Mouse (Mus musculus): Measurements from ENCODE around the gene Fbxw4.
"Not testable (repeated sequence)": the region's sequence is repeated elsewhere in the genome, so short reads cannot be mapped to it uniquely, and the experiment has no call there.

Fbxw4 gene

DNA sequence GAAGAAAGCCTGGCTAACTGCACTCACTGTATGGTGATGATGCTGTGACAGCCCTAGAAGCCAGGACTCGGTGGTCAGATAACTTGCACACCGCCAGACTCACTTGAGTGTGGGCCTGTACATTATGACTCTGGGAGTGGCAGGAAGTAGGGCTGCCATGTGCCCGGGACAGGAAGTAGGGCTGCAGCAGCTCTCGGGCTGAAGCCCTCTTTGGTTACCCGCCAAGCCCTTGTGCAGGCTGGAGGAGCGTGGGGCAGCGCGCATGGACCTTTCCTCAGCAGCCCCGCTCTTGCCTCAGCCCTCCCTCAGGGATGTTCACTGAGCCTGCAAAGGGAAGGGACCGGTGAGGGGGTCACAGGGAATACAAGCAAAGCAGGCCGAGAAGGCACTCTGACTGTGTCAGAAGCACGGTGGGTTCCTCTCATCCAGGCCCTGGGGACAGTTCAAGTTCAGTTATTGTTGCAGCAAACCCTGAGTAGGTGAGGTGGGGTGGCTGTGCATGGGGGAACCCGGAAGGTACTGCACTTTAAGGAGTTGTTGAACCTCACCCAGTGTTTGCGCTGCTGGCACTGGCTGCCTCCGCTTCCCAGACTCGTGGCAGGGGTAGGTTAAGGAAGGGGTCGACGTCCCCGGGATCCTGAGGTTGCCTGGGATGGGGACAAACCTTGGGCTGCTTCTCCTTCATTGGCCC is 85.0 kb downstream of the Fbxw4 start:
- DNase-seq: no peak

GRCm38 (mm10) chr19:45574339-45574898 is 85.7 kb downstream of the Fbxw4 start:
- no peak for DNase-seq

GRCm38 (mm10) chr19:45573861-45574267 is 86.2 kb downstream of the Fbxw4 start:
- peak; percentile 72 for DNase-seq

GRCm38 (mm10) chr19:45573033-45573432 is 87.1 kb downstream of the Fbxw4 start:
- DNase-seq: no peak

GRCm38 (mm10) chr19:45567367-45567766 is 92.7 kb downstream of the Fbxw4 start:
- DNase-seq: no peak

GRCm38 (mm10) chr19:45565925-45566715 is 94.0 kb downstream of the Fbxw4 start:
- DNase-seq: peak; percentile 38

DNA sequence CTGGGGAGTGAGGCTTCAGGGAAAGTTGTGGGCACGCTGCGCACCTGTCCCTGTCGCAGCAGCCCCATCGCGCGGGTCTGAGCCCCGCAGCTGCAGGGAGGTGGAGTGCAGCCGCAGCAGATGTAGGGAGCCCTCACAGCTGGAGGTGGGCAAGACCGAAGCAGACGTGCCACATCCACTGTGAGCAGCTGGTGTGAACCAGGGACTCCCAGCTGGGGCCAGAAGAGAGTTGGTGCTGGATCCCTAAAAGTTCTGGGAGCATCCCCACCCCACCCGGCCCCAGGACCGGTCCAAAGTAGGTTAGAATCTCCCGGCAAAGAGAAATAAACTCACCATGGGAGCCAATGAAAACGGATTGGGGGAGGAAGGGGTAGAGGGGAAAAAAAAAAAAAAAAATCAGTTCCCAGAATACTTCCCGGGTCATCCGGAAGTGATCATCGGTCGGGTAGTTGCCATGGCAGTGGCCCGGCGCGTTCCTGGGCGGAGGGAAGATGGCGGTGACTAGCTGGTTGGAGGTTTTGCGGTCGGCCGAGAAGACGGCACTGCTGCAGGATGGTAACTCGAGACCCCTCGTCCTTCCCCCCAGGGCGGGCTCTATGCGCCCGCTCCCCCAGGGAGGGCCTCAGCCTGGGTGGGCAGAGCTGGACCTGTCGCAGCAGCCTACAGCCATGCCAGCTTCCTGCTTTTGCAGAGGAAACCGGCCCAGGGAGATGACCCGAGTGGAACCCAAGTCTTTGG is 99.8 kb downstream of the Fbxw4 start, which contains the start of the genes Poll and Gm17018:
Gene Poll, minus strand, starts transcription at position 379 of the 738 bp plus-strand sequence.
Gene Gm17018, plus strand, starts transcription at position 463 of the 738 bp plus-strand sequence.
- peak; percentile 78 for DNase-seq

DNA sequence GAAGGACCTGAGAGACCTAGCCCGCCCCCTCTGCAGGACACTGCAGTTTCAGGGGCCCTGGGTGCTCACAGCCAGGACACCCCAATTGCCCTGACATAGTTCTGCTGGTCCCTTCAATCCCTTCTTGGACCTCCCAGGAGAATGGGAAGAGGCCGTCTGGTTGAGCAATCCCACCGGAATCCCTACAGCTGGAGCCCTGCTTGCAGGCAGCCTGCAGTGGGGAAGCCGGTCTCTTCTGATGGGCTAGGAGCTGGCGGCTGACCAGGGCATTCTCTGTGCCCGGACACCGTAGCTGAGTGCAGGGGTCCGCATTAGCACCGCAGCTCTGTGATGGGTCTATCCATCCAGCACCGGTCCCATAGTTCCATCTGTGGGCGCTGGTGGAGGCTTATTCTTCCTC is 106.0 kb downstream of the Fbxw4 start:
- DNase-seq: no peak

DNA sequence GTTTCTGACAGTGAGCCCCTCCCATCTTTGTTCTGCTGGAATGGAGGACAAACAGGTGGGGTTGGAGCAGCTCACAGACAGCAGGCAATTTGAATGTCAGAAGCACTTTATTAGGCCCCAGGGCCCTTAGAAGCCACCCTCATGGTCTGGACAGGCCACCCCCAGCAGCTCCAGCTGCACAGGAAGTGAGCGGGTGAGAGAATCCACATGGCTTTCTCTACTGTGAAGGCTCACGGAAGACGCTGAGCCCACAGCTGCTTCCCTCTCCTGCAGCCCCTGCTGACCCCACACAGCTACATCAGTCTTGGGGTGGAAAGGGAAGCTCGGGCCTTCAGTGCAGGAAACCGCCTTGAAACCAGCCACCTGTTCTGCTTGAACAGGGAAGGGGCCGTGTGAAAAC is 107.9 kb downstream of the Fbxw4 start:
- no peak for DNase-seq

- DNase-seq: no peak
These were observed 110.2 kb downstream of the Fbxw4 start for GRCm38 (mm10) chr19:45549948-45550347.

- no peak for DNase-seq
These were observed 110.8 kb downstream of the Fbxw4 start for GRCm38 (mm10) chr19:45549128-45549915.

- DNase-seq: not testable (repeated sequence)
These were observed 111.9 kb downstream of the Fbxw4 start for GRCm38 (mm10) chr19:45548196-45548595.

DNA sequence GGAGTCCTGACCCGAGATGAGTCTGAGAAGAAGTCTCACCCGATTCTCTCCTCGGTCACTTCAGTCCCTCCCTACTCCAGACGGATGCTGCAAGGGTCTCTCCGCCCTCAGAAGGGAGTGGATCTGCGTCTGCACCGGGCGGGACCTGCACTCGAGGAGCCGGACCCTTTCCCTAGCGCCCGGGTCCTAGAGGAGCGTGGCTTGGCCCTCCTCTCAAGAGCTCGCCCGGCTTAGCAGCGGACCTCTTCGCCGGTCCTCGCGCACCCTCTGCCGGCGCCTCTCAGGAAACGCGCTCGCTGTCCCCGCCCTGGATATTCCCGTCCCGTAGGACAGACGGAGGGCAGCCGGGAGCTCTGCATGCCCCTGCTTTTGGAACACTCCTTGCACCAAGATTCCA is 115.2 kb downstream of the Fbxw4 start:
- peak; percentile 82 for DNase-seq

GRCm38 (mm10) chr19:45544152-45544924 is 115.8 kb downstream of the Fbxw4 start:
- DNase-seq: no peak

DNA sequence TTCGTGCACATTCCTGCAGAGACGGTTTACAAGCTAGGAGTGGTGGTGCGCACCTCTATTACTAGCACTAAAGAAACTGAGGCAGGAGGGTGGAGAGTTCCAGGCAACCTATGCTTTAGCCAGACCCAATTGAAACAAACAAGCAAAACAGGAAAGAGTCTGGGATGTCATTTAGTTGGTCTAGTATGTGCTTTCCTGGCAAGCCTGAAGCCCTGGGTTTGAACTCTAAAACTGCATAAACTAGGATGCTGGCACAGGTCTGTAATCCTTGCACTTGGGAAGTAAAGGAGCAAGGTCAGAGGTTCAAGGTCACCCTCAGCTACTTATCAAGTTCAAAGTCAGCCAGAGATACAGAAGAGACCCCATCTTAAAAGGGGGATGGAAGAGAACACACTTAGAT is 118.1 kb downstream of the Fbxw4 start:
- DNase-seq: no peak

DNA sequence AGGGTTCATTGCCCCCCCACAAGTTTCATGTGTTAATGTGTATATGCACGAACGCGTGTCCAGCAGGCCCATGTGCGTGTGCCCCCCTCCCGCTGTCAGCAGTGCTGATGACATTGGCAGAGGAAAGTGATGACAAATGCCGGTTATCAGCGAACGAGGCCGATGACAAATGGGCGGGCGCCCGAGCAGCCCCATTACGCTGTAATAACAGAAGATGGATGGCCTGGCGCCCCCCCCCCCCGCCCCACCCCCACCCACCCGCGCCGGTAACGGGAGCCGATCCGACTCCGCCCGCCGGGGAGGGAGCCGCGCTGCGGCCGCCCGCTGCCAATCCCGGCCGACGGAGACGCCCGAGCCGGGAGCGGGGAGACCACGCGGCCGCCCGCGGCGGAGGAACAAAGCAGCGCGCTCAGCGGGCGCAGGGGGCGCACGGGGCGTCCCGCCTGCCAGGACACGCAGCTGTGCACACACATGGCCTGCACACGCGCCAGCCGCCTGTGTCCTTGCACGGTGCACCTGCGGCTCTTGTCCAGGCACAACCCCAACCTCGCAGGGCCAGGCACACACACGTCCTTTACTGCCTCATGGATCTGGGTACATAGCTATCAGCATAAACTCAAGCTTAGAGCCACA is 118.6 kb downstream of the Fbxw4 start:
- peak; percentile 33 for DNase-seq

GRCm38 (mm10) chr19:45540657-45541408 is 119.3 kb downstream of the Fbxw4 start:
- DNase-seq: no peak

GRCm38 (mm10) chr19:45537505-45537904 is 122.6 kb downstream of the Fbxw4 start:
- DNase-seq: peak; percentile 52

GRCm38 (mm10) chr19:45535929-45536328 is 124.2 kb downstream of the Fbxw4 start:
- DNase-seq: no peak

DNA sequence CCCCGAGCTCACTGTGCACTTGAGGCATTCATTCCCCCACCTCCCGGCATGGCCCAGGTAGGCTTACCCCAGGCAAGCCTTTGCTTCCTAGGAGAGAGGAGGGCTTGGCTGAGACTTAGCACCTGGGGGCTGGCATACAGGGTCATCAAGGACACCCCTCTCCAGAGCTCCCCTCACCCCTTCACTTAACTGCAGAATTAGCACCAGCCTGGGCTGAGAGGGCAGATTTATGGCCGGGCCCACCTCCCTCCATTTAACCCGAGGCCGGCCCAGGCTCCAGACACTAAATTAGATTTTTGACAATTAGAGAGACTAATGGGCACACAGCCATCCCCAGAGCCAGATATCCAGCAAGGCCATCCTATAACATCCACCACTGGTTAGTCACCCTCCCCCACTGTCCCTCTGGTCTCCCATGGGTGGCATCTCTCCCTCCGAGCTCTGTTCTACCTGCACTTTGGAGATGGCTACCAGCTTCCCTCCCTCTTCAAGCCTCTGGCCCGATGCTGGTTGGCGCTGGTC is 124.8 kb downstream of the Fbxw4 start:
- no peak for DNase-seq
